Mouse (Mus musculus): ENCODE results near the gene Mfsd2a.

The Mfsd2a gene

DNA sequence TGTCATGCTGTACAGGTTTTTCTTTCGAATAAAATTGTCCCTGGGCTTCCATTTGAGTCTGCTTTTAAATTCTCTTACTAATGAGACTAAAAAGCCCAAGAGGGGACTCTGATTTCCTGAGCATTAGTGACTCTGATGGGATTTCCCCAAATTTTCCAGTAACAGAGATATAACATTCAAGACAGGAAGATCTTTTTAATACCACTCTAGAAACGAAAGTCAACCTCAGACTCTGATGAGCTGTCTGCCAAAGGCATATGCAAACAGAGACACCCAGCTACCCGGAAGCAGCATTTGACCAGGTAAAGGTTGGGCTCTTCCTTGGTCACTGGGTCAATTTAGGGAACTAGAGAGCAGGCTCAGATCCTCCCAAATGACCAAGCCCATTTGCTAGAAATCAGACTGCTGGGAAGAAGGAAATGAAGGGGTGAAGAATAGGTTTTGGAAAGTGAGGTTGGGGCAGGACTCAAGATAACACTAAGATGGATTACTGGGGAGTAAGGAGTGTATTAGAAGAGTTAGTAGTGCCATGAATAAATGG is 27.9 kb downstream of the Mfsd2a start:
- peak; percentile 35 to 39 for DNase-seq

- no peak for DNase-seq
These were observed 28.6 kb downstream of the Mfsd2a start for GRCm38 (mm10) chr4:122932239-122932978.

DNA sequence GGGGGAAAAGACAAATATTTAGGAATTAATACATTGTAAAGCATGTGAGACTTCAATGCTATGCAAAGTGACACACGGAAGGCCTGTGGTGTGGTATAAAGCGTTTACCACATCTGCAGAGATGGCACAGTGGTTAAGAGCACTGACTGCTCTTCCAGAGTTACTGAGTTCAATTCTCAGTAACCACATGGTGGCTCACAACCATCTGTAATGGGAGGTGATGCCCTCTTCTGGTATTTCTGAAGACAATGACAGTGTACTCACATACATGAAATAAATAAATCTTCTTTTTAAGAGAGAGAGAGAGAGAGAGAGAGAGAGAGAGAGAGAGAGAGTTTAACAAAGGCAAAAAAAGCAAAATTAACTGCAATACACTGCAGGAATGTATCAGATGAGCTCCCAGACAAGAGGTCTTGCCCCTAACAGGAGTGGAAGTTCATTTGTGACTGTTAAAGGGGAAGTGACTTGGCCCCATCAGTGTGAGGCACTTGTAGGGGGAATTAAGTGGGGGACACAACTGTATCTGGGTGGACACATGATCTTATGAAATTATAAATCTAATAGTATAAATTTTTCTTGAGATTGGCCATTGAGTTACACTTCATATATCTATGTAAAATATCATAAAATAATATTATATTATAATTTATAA is 29.9 kb downstream of the Mfsd2a start:
- DNase-seq, result no peak

GRCm38 (mm10) chr4:122923392-122924344 is 37.3 kb downstream of the Mfsd2a start:
- no peak for DNase-seq

GRCm38 (mm10) chr4:122922841-122923240 is 38.1 kb downstream of the Mfsd2a start:
- DNase-seq, result no peak

DNA sequence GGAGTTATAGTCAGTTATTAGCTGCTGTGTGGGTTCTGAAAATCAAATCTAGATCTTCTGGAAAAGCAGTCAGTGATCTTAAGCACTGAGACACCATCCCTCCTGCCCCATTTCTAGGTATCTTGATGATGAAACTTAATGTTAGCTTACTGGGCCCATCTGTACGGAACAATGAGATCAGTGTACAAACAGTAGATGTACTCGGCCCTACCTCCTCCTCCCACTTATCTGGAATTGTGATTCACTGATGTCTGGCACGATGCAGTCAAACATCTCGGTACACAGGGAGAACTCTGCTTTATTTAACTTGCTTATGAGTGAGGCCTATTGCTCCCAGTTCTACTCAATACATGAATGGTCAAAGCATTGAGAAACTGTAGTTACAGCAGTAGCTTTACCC is 45.0 kb downstream of the Mfsd2a start:
- no peak for DNase-seq

DNA sequence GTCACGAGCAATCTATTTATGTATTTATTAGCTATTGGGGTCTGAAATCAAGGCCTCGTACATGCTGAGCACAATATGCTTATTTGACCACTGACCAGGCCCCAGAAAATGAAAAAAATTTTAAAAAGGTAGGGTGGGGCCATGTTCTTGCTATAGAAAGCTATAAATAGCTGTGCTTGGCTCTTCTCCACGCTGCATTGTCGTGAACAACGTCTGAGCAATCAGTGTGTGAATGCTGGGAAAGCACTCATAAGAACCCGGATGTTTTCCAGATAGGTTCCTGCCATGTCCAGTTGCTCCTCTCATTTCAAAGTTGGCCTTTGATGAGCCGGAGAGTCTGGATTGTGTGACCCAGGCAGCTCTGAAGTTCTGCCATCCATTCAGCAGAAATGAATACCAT is 46.8 kb downstream of the Mfsd2a start:
- no peak for DNase-seq

DNA sequence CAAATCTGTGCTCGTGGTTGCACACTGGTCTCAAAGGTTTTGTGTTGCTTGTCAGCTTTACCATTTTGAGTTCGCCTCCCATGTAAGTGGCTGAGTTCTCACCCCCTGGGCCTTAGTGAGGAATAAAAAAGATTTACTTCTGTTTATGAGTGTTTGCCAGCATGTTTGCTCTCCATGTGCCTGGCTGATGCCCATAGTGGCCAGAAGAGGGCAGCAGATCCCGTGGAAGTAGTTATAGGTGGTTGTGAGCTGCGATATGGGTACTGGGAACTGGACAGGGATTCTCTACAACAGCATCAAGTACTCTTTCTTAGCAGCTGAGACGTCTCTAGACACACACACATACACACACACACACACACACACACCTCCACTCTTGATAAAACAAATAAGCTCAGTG is 48.4 kb downstream of the Mfsd2a start:
- peak; percentile 41 to 51 for DNase-seq

GRCm38 (mm10) chr4:122910577-122910976 is 50.4 kb downstream of the Mfsd2a start:
- peak; percentile 66 to 67 for DNase-seq

DNA sequence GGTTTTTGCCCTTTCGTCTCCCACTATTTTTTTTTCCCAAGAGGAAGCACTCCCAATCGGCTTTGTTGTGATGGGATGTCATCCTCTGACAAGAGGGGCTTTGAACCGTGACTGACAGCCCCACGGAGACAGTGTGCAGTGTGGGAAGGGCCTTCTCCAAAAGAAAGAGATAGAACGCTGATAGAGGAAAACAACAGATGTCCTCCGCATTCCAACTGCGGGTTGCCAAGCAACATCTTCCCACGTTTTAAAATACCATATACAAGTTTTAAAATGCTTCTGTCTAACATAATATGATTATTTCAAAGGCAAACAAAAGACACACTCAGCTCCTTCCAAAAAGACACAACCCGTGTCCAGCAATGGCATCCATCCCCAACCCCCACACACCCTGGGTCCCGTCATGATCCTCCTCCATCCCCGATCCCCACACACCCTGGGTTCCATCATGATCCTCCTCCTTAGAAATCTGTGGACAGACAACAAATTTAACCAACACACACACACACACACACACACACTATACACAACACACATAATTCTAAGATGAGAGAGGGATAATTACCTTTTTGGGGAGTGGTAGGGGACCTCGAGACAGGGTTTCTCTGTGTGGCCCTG is 51.3 kb downstream of the Mfsd2a start:
- no peak for DNase-seq

DNA sequence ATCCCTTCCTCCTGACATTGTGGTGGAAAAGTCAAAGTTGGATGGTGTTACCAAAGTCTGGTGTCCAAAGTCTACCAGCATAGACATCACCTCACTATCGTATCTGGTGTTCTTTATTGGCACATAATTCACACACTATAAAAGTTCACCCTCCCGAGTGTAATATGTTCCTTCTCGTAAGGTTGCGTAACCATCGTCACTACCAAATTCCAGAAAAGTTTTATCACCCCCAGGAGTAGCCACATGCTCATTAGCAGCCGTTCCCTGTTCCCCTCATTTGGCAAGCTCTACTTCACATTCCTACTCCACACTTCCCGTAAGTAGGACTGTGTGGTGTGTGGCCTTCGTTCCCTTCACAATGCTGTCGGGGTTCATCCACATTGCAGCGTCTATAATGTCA is 55.6 kb downstream of the Mfsd2a start:
- DNase-seq, result no peak

GRCm38 (mm10) chr4:122903709-122904108 is 57.3 kb downstream of the Mfsd2a start:
- DNase-seq, result peak; percentile 9 to 16

DNA sequence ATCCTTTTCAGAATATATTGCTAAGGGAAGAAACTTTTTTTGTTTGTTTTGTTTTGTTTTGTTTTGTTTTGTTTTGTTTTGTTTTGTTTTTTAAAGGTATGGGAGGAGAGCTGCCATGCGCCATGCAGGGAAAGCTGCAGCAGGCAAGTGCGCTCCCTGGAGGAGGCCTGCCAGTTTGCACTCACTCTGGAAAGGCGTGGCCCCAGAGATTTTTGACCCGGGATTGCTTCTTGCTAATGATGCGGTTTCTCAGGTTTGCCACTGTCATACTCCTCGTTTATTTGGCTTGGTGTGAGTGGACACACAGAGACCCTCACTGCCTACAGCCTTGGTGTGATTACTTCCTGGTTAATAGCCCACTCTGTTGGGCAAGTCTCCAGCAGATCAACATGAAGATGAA is 58.8 kb downstream of the Mfsd2a start:
- peak; percentile 21 to 29 for DNase-seq

DNA sequence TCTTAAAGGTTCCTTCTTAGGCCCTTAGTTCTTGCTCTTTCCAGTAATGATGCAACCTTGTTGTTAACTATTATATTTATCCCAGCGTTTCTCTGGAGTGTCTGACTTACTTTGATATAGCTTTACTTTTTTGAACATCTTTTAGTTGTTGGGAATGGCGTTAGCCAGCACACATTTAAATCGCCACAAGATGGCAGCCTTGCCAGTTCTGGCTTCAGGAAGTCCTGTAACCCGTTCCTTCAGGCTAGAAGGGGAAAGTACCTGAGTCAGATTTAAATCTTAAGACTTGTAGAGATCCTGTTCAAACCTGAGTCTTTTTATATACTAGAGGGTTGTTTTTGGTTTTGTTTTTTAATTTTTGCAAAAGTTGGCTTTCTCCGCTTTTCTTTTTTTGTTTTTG is 62.7 kb downstream of the Mfsd2a start:
- peak; percentile 75 to 78 for DNase-seq

DNA sequence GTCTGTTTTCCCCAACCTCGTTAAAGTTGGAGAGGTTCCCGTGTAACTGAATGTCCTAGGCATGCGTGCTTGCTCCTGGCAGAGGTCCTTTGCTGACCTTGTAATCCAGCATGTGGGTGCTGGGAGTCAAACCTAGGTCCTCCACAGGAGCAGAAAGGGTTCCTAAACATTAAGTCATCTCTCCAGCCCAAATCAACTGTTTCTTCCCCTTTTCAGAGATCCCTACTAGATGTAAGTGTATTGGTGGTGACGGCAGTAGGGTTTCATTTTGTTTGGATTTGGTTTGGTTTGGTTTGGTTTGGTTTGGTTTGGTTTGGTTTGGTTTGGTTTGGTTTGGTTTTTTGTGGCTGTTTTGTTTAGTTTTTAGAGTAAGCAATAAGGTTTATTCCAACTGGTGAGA is 63.2 kb downstream of the Mfsd2a start:
- no peak for DNase-seq

All from B cell, adult 2 months (primary cell).